Mouse (Mus musculus): ENCODE results near the gene H2-Oa.

Gene H2-Oa

DNA sequence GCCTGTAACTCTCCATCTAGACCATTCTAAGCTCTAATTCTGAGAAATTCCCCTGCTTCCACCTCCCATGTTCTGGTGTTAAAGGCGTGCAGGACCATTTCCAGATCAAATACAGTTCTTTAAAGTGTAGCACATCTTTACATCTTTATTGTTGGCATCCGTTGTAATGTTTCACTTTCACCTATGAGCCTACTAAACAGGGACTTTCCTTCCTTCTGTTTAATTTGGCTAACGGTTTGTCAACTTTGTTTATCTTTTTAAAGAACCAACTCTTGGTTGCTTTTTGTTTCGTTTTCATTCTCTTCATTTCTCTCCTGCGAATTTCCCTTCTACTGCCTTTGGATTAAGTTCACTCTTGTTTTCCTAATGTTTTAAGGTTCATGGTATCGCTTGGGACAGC is 10.7 kb downstream of the H2-Oa start:
- DNase-seq: no peak

GRCm38 (mm10) chr17:34104804-34105203 is 12.7 kb downstream of the H2-Oa start:
- no peak for DNase-seq

DNA sequence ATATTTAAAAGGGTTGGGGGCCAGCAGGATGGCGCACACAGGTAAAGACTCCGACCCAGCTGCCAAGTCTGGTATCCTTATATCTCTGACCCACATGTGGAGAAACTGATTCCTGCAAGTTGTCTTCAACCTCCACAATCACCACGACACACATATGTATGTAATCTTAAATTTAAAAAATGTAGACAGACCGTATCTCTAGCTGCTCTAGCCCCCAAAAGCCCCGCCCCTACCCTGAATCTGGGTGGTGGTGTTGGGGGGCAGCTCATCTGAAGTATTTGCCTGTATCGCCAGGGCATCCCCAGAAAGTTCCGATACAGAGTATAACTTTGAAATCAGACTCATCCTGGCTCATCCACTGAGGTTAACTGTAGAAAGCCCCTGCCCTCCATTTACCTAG is 14.4 kb downstream of the H2-Oa start:
- no peak for DNase-seq

- DNase-seq: no peak
Measured at GRCm38 (mm10) chr17:34107109-34107867, 15.1 kb downstream of the H2-Oa start.

- DNase-seq: no peak
Measured at GRCm38 (mm10) chr17:34108460-34108859, 16.3 kb downstream of the H2-Oa start.

DNA sequence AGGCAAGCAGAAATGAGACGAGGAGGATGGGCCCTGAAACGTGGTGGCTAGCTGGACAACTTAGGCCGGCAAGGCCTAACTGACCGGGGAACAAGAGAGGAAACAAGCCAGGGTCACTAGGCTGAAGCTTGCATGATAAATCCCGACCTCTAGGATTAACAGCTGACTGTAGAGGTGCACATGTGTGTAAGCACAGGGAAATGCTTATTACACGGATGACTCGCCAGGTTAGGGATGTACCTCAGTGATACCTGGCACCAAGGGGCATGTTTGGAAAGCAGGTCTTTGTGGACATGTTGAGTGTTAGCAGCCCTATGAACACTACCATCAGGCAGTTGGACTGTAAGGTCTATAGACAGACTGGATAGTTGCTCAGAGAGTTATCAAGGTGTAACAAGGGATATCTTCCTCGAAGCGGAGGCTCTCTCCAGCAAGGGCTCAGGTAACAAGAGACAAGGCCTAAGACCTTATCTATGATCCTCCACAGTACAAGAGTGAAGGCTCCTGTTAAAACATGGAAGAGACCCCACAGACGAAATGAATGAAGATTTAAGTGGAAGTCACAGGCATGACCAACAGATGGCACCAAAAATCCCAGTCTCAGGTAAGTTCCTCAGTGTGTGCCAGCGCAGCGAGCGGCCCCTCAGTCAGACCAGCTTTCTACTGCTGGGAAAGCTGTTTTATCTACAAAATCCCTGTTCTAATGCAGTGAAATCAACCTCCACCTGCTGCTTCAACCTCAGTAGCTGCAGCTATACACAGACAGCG is 17.1 kb downstream of the H2-Oa start:
- no peak for DNase-seq

GRCm38 (mm10) chr17:34109806-34110195 is 17.7 kb downstream of the H2-Oa start:
- no peak for DNase-seq

GRCm38 (mm10) chr17:34110309-34110708 is 18.2 kb downstream of the H2-Oa start:
- no peak for DNase-seq

- no peak for DNase-seq
Measured at GRCm38 (mm10) chr17:34114114-34114513, 22.0 kb downstream of the H2-Oa start.

DNA sequence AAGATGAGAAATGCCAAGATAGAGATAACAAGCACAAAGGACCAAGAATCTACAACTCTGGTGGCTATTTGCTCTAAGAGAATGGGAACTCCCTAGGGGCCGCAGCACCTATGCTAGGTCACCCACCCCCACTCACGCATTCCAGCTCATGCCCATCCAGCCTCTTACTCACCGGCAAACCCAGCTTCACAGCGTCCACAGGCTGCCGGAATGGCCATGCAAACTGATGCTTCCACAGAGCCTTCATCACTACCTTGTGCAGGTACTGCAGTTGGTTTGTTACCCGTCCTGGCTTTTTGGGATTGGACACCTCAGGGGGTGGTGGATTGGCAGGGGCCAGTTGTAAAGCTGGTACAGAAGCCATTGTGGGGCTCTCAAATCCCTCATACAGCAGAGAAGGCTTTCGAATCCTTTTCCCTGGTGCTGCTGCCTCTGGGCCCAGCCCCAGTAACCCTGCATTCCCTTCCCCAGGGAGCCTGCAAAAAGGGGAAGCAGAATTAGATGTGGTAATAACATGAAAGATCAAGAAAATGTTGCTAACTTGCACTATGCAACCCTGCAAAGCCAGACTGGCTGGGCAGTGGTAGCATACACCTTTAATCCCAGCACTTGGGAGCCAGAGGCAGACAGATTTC is 24.7 kb downstream of the H2-Oa start:
- no peak for DNase-seq

DNA sequence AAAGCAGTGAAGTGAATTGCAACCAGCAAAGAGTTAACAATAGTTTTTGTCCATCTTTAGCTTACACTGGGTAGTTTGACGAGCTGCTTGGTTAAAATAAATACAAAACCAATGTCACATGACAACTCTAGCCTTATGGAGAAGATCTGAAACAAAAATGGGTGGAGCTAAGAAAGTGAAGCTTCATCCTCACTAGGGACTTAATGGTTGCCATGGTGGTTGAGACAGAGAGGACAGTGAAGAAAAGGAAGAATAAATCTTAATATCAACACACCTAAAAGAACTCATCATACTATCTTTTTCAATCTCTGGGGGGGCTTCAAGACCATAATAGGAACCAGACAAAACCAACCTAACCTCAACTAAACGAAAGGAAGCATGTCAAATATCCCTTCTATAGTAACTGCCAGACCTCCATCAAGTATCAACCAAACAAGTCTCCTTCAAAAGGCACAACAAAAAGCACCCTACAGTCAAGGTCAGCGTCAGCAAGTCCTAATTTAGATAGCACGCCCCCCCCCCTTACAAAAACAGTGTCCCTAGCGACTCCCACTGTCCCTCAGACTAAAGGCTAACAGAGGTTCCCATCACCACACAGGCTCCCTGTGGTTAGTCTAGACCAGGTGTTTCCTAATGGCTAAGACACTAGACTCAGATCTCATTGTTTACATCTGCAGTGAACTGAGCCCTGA is 25.4 kb downstream of the H2-Oa start:
- DNase-seq: no peak

GRCm38 (mm10) chr17:34118113-34118872 is 26.2 kb downstream of the H2-Oa start:
- peak; percentile 47 to 57 for DNase-seq

- DNase-seq: no peak
Measured at GRCm38 (mm10) chr17:34118873-34119248, 26.7 kb downstream of the H2-Oa start.

DNA sequence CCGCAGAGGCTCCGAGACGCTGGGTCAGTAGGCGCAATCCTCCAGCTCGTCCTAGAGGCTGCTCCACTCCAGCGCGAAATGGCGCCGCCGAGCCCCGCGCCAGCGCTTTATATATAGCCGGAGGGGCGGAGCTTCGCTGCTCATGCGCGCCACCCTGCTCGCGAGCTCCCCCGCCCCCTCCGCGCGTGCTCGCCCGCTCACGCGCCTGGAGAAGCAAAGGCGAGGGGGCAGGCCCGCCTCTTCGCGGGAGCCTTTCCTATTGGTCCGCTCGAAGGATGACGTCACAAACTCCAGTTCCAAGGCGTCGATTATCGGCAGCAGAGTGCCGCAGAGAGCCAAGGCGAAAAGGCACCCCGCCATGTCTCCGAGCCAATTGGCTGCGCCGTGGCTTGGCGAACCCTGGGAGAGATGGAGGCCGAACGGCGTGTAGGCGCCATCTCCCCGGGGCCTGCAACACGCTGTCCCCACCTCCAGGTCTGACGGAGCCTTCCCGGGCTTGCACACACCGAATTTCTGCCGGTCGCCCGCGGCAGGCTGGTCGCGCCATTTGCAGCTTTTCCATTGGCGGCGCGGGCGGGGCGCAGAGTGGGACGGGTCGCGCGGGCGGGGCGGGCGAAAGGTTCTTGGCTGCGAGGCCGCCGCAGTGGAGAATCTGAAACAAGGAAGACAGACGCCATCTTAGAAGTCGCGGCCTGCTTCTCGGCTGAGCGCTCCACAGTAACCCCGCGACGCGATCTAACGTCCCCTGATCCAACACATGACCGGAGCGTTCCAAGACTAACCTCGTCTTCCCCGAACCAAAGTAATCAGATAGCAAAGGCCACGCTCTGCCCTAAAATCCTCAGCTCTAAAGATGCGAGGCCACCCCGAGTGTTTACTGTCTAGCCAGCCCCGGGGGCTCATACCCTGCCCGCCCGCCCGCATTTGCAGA is 27.4 kb downstream of the H2-Oa start, which contains the start of gene H2-DMa:
H2-DMa (plus strand) TSS at position 293 of the 931 bp plus-strand sequence.
- peak; percentile 97 to 98 for DNase-seq

DNA sequence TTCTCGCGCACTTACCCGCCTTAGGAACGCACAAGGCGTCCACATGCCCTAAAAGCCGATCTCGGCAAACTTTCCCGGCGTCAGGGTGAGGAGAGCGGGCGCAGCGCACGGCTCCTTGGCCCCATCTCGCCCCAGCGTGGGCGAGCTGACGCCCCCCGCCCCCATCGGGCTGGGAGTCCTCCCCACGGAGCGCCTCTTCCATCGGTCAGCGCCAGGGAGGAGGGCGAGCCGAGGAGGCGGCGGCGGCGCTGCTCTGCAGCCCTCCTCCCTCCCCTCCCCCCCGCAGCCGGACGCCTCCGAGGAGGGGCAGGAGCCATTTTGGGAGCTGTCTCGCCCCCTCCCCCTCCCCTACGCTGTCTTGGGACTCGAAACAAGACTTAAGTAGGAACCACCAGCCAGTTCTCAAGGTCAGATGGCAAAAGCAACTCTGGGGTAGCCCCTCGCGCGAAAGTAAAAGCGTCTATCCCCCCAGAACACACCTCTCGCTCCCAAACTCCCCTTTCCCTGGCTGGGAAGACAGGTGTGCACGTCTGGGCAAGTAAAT is 28.1 kb downstream of the H2-Oa start:
- peak; percentile 81 for DNase-seq

GRCm38 (mm10) chr17:34120814-34121171 is 28.7 kb downstream of the H2-Oa start:
- DNase-seq: peak; percentile 74 to 80

DNA sequence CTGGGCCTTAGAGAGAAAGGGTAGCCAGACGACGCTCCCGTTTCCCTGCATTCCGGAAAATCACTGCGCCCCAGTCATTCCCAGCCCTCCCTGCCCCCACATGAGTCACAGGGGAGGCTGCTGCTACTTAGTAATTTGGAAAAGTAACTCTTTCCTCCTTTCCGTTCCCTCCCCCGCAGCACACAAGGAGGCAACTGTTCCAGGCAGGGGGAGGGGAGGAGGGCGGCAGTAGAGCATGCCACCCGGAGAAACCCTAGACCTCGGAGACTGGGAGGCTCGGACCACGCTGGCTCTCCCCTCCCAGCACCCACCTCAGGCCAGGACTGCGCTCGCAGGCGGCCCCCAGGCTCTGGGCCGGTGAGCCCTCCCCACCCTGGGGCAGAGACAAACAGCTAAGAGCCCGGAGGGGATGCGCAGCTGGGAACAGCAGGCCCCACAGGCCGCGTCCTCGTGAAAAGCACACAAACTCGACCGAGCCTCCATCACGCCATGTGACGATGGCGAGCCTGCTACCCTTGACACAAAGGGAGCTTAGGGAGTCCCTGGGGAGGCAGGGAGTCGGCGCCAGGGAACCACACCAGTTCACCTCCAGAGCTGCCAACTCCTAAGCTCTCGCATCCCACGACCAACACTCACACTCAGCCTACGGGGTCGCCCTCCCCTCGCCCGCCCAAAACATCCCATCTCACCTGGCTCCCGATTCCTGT is 29.2 kb downstream of the H2-Oa start:
- DNase-seq: peak; percentile 61 to 67

DNA sequence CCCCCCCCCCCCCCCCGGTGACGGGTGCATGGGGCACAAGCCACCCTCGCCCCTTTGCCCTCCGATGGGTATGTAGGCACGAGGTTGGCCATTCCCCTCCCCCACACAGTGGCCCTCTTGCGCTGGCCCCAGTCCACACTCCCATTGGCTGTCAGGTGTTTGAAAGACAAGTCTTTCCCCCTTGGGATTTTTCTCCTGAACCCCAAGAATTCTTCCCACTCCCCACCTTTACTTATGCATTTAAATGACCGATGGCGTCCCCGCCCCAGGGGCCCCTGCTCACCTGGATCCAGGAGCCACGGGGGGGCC is 29.7 kb downstream of the H2-Oa start:
- no peak for DNase-seq

- DNase-seq: peak; percentile 95 to 98
Measured at GRCm38 (mm10) chr17:34122188-34122984, 30.2 kb downstream of the H2-Oa start, which contains the start of gene Brd2. Gene Brd2 (minus strand): TSS chr17:34122634.

Data from spleen, adult 18-20 months (tissue).